Mouse (Mus musculus) intestine, embryonic 14.5 days (tissue): ENCODE measurements at regions not wholly inside any gene's neighbourhood (a gene's known extent, or its start where the extent isn't known, plus 50 kb on each side); places are given as distances from the start of the nearest gene placed in this dataset. TPM values are rescaled to one million over a fixed set of nuclear protein-coding genes. Genes with fewer than 3 reads are reported as not detected.
A peak's percentile ranks its signal among the peaks of the same experiment; 100 is the strongest.

Source experiments
- ATAC-seq: fragments of 200-750 bp; cut with Nextera tagmentation; replicated peaks from 2 replicates; pipeline ENCODE4 v1.8.0; 2017; ENCODE audit warnings: low read depth, moderate number of reproducible peaks, moderate TSS enrichment, moderate library complexity; ENCODE audit not compliant: low FRiP score, low TSS enrichment
- DNase-seq: peaks from one replicate; pipeline ENCODE4 v3.0.0-alpha.2; 2018; ENCODE audit warnings: low spot score
- H3K27ac ChIP-seq: fragments of 300-500 bp; sonication (generic); 2 replicates; pipeline ENCODE4 v1.5.1; 2014; ENCODE audit warnings: low read depth, mild to moderate bottlenecking, control low read depth
- H3K27me3 ChIP-seq: fragments of 300-500 bp; sonication (generic); replicated peaks from 2 replicates; pipeline ENCODE4 v1.6.1; 2014; ENCODE audit warnings: low read length, control low read depth; ENCODE audit not compliant: control insufficient read depth, insufficient read depth
- H3K36me3 ChIP-seq: fragments of 300-500 bp; sonication (generic); 2 replicates; pipeline ENCODE4 v1.6.1; 2014; ENCODE audit warnings: low read length, control low read depth; ENCODE audit not compliant: control insufficient read depth, insufficient read depth
- H3K4me1 ChIP-seq: fragments of 300-500 bp; sonication (generic); replicated peaks from 2 replicates; pipeline ENCODE4 v1.6.1; 2014; ENCODE audit warnings: low read length, control low read depth, mixed read lengths; ENCODE audit not compliant: control insufficient read depth, insufficient read depth
- H3K4me2 ChIP-seq: fragments of 300-500 bp; sonication (generic); 2 replicates; pipeline ENCODE4 v1.6.1; 2014; ENCODE audit warnings: low read length
- H3K4me3 ChIP-seq: fragments of 300-500 bp; sonication (generic); 2 replicates; pipeline ENCODE4 v1.5.1; 2014; ENCODE audit warnings: low read depth, low read length, control low read depth, mixed read lengths
- H3K9ac ChIP-seq: fragments of 300-500 bp; sonication (generic); 2 replicates; pipeline ENCODE4 v1.6.1; 2014; ENCODE audit warnings: mild to moderate bottlenecking, low read length
- H3K9me3 ChIP-seq: fragments of 300-500 bp; sonication (generic); 2 replicates; pipeline ENCODE4 v1.6.1; 2016; ENCODE audit warnings: low read length, control low read depth; ENCODE audit not compliant: control insufficient read depth
- WGBS: fragments of 180-500 bp; shearing (Covaris S2); extraction: QIAGEN DNeasy Blood & Tissue Kit; methylation state at CpG from one replicate; pipeline ENCODE4 v1.1.7; 2014; 5-methylcytosine and 5-hydroxymethylcytosine counted together
- microRNA-seq: library from miRNA; unstranded; fragments of <30 nt; microRNA quantifications from one replicate; pipeline ENCODE4, GENCODE M21; 2016

DNA sequence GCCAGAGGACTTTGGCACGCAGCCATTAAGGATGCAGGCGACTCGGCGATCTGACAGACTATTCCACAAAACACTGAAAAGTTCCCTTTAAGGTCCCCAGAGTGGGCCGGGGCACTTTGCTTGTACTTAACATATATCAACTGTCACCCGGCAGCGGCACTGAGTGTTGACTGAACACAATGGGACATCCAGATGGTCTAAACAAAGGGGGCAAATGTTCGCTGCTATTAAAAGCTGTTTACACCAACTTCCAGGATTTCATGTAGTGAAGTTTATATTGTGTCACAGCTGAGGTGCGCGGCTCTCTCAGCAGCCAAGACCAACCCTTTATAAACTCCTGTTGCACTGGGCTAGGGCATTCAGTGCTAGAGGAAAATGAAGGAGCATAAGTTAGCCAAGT lies 157.6 kb downstream of the Zfp281 start:
- Histone ChIP-seq H3K4me3 (peak overlapping the region; percentile 19; the same call in 1 of the 2 replicates), H3K4me2 (peak overlapping the region; percentile 46), H3K4me1 (peaks cover 24% of the 10 kb centered on the region), H3K9ac (no peak overlapping the region), H3K27me3 (no peaks in the 10 kb centered on the region), H3K36me3 (no peaks in the 10 kb centered on the region), H3K9me3 (no peaks in the 10 kb centered on the region), H3K27ac (no peak overlapping the region)
- DNase-seq (no peak), ATAC-seq (no peak)
- whole genome bisulfite sequencing: 19% methylated on average over 10 of the region's 10 CpGs

DNA sequence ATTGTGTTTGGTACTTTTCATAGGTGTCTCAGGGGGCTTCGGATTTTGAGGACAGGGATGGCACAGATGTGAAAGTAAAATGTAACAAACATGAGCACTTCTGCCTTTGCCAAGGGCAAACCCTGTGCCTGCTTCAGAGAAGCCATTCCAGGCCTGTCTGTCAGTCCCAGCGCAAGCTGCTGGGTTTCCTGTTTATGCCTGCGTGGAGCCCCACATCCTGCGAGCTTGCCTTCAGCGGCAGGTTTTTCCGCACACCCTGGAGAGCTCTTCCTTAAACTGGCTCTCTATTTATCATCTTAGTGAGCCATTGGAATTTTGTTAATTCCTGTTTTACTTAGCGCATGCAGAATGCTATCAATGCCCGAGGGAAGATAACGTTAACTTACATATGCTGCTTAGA lies 159.5 kb downstream of the Zfp281 start:
- H3K27ac ChIP-seq: no peak overlapping the region

GRCm38 (mm10) chr1:136788979-136789513 lies 164.3 kb downstream of the Zfp281 start:
- no peak overlapping the region for H3K4me2 ChIP-seq
- 65% methylated on average over 30 of the region's 30 CpGs for WGBS
- H3K9me3 ChIP-seq: no peaks in the 10 kb centered on the region
- H3K36me3 ChIP-seq: no peaks in the 10 kb centered on the region
- no peak for DNase-seq
- no peak overlapping the region for H3K9ac ChIP-seq
- no peak for ATAC-seq
- no peak overlapping the region for H3K4me3 ChIP-seq
- H3K4me1 ChIP-seq: 0 out of 2 replicates have a peak, but pooled peaks cover 5% of the 10 kb centered on the region
- no peak overlapping the region for H3K27ac ChIP-seq
- H3K27me3 ChIP-seq: no peaks in the 10 kb centered on the region

More for the DNA sequence above, 159.5 kb downstream of the Zfp281 start:
- Histone ChIP-seq H3K27me3 (no peaks in the 10 kb centered on the region), H3K4me2 (no peak overlapping the region), H3K9me3 (no peaks in the 10 kb centered on the region), H3K9ac (no peak overlapping the region), H3K4me1 (peaks cover 24% of the 10 kb centered on the region), H3K36me3 (no peaks in the 10 kb centered on the region), H3K4me3 (no peak overlapping the region)
- ATAC-seq (no peak), DNase-seq (no peak)
- WGBS: 30% methylated on average over 9 of the region's 9 CpGs

- H3K9ac ChIP-seq: no peak overlapping the region
- no peak overlapping the region for H3K4me3 ChIP-seq
- H3K4me1 ChIP-seq: no peaks in the 10 kb centered on the region
- H3K36me3 ChIP-seq: no peaks in the 10 kb centered on the region
- no peaks in the 10 kb centered on the region for H3K9me3 ChIP-seq
- WGBS: 82% methylated on average over 1 of the region's 1 CpGs
- no peak overlapping the region for H3K27ac ChIP-seq
- DNase-seq (no peak), ATAC-seq (no peak)
- H3K4me2 ChIP-seq: no peak overlapping the region
- H3K27me3 ChIP-seq: no peaks in the 10 kb centered on the region
These were observed 166.9 kb downstream of the Zfp281 start for GRCm38 (mm10) chr1:136791641-136792040.

Small RNAs in the stretch of these regions (microRNA-seq; reads per million reads assigned to microRNA genes)
- not detected for gene Gm22132
